Mouse (Mus musculus) E14TG2a.4 (cell line): ENCODE data around the gene Thrb.

Experiments used
- CTCF ChIP-seq: conservative IDR thresholded peaks from 2 replicates; pipeline ENCODE4 v1.5.1; 2014; ENCODE audit warnings: low read length
- POU5F1 ChIP-seq: IDR thresholded peaks from 2 replicates; pipeline ENCODE4 v1.6.1; 2014; ENCODE audit warnings: low read length, borderline replicate concordance

GRCm38 (mm10) chr14:17636971-17637370 lies 23.1 kb upstream of the Thrb start:
- TF ChIP-seq CTCF (no peak), POU5F1 (no peak)
